Mouse (Mus musculus) heart, embryonic 14.5 days (tissue): Measurements from ENCODE around the gene Plcd4. TPM values are rescaled to one million over a fixed set of nuclear protein-coding genes. Genes with fewer than 3 reads are reported as not detected.
"Not testable (repeated sequence)": the region's sequence is repeated elsewhere in the genome, so short reads cannot be mapped to it uniquely, and the experiment has no call there.

Experiments
- ATAC-seq: fragments of 200-750 bp; cut with Nextera tagmentation; 2 replicates; pipeline ENCODE4 v1.8.0; 2017; ENCODE audit warnings: low read depth, moderate TSS enrichment; ENCODE audit not compliant: insufficient number of reproducible peaks, insufficient read depth, low FRiP score
- H3K27ac ChIP-seq, 2 experiments: fragments of 200-500 bp in 1 of 2; fragments of 300-500 bp in 1 of 2; sonication (generic) in 1 of 2; replicated peaks in 1 of 2; 2 replicates each; pipeline ENCODE4 v1.5.1; 2012 to 2014; ENCODE audit warnings: low read depth in 2 of 2, low read length in 2 of 2, control low read depth in 1 of 2, mild to moderate bottlenecking in 1 of 2, mixed read lengths in 1 of 2; ENCODE audit not compliant: control insufficient read depth in 1 of 2, insufficient read depth in 1 of 2
- H3K27me3 ChIP-seq: fragments of 300-500 bp; sonication (generic); 2 replicates; pipeline ENCODE4 v1.6.1; 2014; ENCODE audit warnings: mild to moderate bottlenecking, low read length, control low read depth; ENCODE audit not compliant: control insufficient read depth, insufficient read depth
- H3K36me3 ChIP-seq: fragments of 300-500 bp; sonication (generic); 2 replicates; pipeline ENCODE4 v1.6.1; 2014; ENCODE audit warnings: mild to moderate bottlenecking, control low read depth, low read length, mixed read lengths; ENCODE audit not compliant: control insufficient read depth, insufficient read depth
- H3K4me1 ChIP-seq, 2 experiments: fragments of 200-500 bp in 1 of 2; fragments of 300-500 bp in 1 of 2; sonication (generic) in 1 of 2; 2 replicates each; pipeline ENCODE4 v1.6.1; 2012 to 2014; ENCODE audit warnings: low read length in 2 of 2, control low read depth in 1 of 2, mixed read lengths in 1 of 2; ENCODE audit not compliant: control insufficient read depth in 2 of 2, insufficient read depth in 2 of 2
- H3K4me2 ChIP-seq: fragments of 300-500 bp; sonication (generic); 2 replicates; pipeline ENCODE4 v1.6.1; 2014; ENCODE audit warnings: mild to moderate bottlenecking, low read length
- H3K4me3 ChIP-seq, 2 experiments: fragments of 200-500 bp in 1 of 2; fragments of 300-500 bp in 1 of 2; sonication (generic) in 1 of 2; 2 replicates each; pipeline ENCODE4 v1.5.1; 2012 to 2014; ENCODE audit warnings: low read length in 2 of 2, mild to moderate bottlenecking in 2 of 2, control low read depth in 1 of 2, low read depth in 1 of 2, moderate library complexity in 1 of 2; ENCODE audit not compliant: control insufficient read depth in 1 of 2, insufficient read depth in 1 of 2
- H3K9ac ChIP-seq: fragments of 300-500 bp; sonication (generic); 2 replicates; pipeline ENCODE4 v1.6.1; 2014; ENCODE audit warnings: mild to moderate bottlenecking, low read length
- H3K9me3 ChIP-seq: fragments of 300-500 bp; sonication (generic); 2 replicates; pipeline ENCODE4 v1.6.1; 2016; ENCODE audit warnings: low read length, control low read depth; ENCODE audit not compliant: control insufficient read depth
- WGBS: fragments of 180-500 bp; shearing (Covaris S2); extraction: QIAGEN DNeasy Blood & Tissue Kit; methylation state at CpG from one replicate; pipeline ENCODE4 v1.1.7; 2014; 5-methylcytosine and 5-hydroxymethylcytosine counted together
- polyA plus RNA-seq: library from polyadenylated mRNA; unstranded; fragments of >200 nt; fragmentation: Nextera tagmentation; extraction: Ambion mirVana; gene quantifications from 2 replicates; pipeline ENCODE4 v1.2.1, GENCODE M21; 2014

Gene Plcd4
- polyA plus RNA-seq, 1 experiment from 2014 or later = 0.68 TPM

DNA sequence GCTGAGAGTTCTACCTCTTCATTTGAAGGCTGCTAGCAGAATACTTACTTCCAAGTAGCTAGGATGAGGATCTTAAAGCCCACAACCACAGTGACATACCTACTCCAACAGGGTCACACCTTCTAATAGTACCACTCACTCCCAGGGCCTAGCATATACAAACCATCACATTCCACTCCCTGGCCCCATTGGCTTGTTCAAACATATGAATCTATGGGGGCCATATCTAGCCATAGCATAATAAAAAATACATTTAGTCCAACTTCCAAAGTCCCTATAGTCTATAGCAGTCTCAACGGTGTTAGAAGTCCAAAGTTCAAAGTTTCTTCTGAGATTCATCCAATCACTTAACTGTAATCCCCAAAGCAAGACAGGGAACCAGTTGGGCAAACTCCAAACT is 29.7 kb upstream of the Plcd4 start:
- not testable (repeated sequence) for H3K9ac ChIP-seq, H3K4me2 ChIP-seq, ATAC-seq, H3K27ac ChIP-seq, H3K4me3 ChIP-seq, H3K9me3 ChIP-seq, H3K4me1 ChIP-seq, H3K27me3 ChIP-seq
- WGBS = 98% methylated on average over 1 of the region's 1 CpGs
- peaks cover 36% of the 10 kb centered on the region for H3K36me3 ChIP-seq

DNA sequence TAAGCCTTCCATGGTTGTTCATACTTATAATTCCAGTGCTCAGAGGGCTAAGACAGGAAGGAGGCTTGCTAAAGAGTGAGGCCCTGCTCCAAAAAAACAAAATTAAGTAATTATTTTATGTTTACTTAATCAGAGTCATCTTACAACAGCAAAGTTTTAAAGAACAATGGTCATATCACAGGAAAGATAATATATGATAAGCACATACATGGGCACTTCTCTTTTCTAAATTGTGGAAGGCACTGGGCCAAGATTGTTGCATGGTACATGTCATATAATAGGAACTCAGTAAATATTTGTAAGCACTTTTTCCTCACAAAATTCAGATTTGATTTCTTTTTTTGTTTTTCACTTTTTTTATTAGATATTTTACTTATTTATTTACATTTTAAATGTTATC is 22.8 kb upstream of the Plcd4 start:
- Histone ChIP-seq H3K36me3 (peaks cover 83% of the 10 kb centered on the region), H3K9me3 (no peaks in the 10 kb centered on the region), H3K27ac (no peak overlapping the region), H3K9ac (no peak overlapping the region), H3K4me2 (no peak overlapping the region), H3K4me3 (no peak overlapping the region), H3K27me3 (no peaks in the 10 kb centered on the region), H3K4me1 (no peaks in the 10 kb centered on the region)
- no peak for ATAC-seq

DNA sequence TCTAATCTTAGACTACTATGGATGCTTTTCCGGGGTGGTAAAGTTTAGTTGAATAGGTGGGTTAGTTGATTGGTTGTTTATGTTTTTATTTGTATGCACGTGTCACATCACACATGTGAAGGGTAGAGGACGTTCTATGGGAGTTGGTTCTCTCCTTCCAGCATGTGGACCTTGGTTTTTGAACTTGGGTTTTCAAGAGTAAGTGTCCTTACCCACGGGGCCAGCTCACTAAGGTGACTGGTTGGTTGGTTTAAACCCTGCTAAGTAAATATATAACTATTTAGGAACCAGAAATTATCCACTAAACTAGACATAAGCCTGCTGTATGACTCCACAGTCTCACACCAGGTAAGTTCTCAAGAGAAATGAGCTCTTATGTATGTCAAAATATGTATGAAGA is 17.9 kb upstream of the Plcd4 start:
- Histone ChIP-seq H3K27ac (no peak overlapping the region), H3K4me2 (no peak overlapping the region)
- ATAC-seq = no peak

DNA sequence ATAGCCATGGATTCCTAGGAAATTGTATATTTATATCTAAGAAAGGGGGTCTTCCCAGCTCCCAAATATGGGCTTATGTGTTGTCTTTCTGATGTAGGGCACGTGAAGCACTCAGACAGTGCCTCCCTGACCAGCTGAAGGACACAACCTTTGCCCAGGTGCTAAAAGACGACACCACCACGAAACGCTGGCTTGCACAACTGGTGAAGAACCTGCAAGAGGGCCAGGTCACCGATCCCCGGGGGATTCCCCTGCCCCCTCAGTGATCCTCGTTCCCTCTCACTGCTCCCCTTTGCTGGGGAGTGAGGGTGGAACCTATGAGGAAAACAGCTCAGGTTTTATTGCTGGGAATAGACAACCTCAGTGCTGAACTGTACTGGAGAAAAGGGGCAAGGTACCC is 14.1 kb upstream of the Plcd4 start:
- Histone ChIP-seq H3K9me3 (no peaks in the 10 kb centered on the region), H3K36me3 (peaks cover 94% of the 10 kb centered on the region), H3K4me1 (no peaks in the 10 kb centered on the region), H3K9ac (no peak overlapping the region), H3K27me3 (no peaks in the 10 kb centered on the region), H3K4me3 (no peak overlapping the region), H3K27ac (no peak overlapping the region), H3K4me2 (no peak overlapping the region)
- WGBS = 95% methylated on average over 7 of the region's 7 CpGs
- ATAC-seq = no peak

More for the DNA sequence above, 17.9 kb upstream of the Plcd4 start:
- 92% methylated on average over 4 of the region's 4 CpGs for WGBS
- no peaks in the 10 kb centered on the region for H3K27me3 ChIP-seq
- no peak overlapping the region for H3K9ac ChIP-seq
- no peak overlapping the region for H3K4me3 ChIP-seq
- H3K9me3 ChIP-seq = no peaks in the 10 kb centered on the region
- no peaks in the 10 kb centered on the region for H3K4me1 ChIP-seq
- H3K36me3 ChIP-seq = peaks cover 97% of the 10 kb centered on the region

DNA sequence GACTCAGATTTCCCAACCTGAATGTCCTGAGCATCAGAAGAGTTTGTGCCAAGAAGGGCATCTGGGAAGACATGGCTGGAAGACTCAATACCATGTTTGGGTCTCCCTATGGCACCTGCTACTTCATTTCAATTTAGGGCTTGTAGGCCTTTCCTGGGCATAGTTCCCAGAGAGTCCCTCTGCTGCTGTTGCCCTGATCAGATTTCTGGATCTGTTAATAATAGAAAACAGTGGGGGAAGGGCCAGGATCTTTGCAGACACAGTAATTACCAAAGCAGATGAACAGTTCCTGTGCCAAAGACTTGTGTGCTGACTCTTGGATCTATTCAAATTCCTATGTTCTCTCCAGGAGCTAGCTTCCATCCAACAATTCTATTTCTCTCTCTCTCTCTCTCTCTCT is 4.0 kb upstream of the Plcd4 start:
- ATAC-seq = no peak
- Histone ChIP-seq H3K27me3 (no peaks in the 10 kb centered on the region), H3K9me3 (no peaks in the 10 kb centered on the region), H3K27ac (no peak overlapping the region), H3K4me3 (no peak overlapping the region), H3K36me3 (no peaks in the 10 kb centered on the region), H3K4me2 (no peak overlapping the region), H3K4me1 (peaks cover 0 to 4% of the 10 kb centered on the region in 2 experiments; a peak in 1 of 4 replicates), H3K9ac (no peak overlapping the region)

DNA sequence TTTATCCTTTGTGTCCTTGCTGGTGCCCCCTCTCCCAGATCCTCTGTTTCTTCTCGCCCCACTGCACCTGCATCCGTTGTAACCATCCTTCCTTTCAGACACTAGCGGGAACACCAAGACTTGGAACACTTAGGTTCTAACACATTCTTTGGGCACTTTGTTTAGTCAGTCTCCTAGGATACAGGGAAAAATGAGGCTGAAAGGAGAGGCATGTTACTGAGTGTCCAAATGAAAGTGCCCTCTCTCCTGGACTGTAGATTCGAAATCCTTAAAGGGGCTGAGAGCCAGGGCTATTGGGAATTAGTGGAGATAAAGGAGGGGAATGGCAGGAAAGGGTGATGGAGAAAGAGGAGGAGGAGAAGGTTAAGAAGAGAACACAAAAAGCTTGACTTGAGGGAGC is 1.5 kb downstream of the Plcd4 start, which contains the start of gene Usp37:
Usp37 (minus strand) TSS at position 101 of the 400 bp plus-strand sequence.
- Histone ChIP-seq H3K9me3 (no peaks in the 10 kb centered on the region), H3K4me2 (no peak within 1 kb of the TSS), H3K36me3 (no peaks in the 10 kb centered on the region), H3K27me3 (no peaks in the 10 kb centered on the region), H3K4me3 (no peak within 1 kb of the TSS), H3K27ac (no peak within 1 kb of the TSS), H3K4me1 (peaks cover 0 to 4% of the 10 kb centered on the region in 2 experiments; a peak in 1 of 4 replicates), H3K9ac (no peak within 1 kb of the TSS)
- 86% methylated on average over 4 of the region's 4 CpGs for WGBS
- no peak for ATAC-seq

DNA sequence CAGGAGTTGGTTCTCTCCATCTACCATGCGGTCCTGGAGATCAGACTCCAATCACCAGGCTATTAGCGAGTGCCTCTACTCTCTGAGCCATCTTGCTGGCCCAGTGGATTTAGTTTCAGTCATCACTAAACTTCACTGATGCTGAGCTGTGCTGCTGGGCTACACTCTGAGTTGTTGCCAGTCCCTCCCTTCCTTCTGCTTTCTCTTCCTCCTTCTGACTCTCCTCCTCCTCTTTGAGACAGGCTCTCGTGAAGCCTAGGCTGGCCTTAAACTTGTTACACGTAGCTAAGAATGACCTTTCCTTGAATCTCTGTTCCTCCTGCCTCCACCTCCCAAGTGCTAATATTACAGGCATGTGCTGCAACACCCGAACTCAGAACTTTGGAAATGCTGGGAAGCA is 16.4 kb downstream of the Plcd4 start:
- Histone ChIP-seq H3K9me3 (no peaks in the 10 kb centered on the region), H3K9ac (no peak overlapping the region), H3K36me3 (no peaks in the 10 kb centered on the region), H3K4me3 (no peak overlapping the region), H3K4me2 (no peak overlapping the region), H3K4me1 (no peaks in the 10 kb centered on the region), H3K27ac (no peak overlapping the region), H3K27me3 (no peaks in the 10 kb centered on the region)
- WGBS = 87% methylated on average over 5 of the region's 5 CpGs
- no peak for ATAC-seq

DNA sequence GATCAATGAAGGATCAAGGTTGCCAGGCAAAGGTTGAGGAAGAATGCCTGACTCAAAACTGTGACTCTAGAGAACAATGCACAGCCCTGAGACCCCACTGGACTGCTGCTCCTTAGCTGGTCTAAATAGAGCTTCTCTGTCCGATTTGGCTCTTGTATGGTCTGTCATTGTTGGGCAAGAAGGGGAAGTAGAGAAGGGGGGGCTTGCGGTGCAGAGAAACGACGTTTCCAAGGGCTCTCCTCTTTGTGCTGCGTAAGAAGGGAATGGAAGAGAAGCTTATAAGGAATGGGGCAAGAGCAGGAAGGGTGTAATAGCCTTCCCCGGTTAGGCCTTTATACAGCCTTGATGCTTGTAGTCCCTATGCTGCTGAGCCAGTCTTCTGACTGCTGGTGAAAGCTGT is 23.1 kb downstream of the Plcd4 start:
- H3K27me3 ChIP-seq = no peaks in the 10 kb centered on the region
- peaks cover 62% of the 10 kb centered on the region for H3K36me3 ChIP-seq
- no peaks in the 10 kb centered on the region for H3K4me1 ChIP-seq
- H3K4me3 ChIP-seq = no peak overlapping the region
- WGBS = 91% methylated on average over 6 of the region's 6 CpGs
- no peak overlapping the region for H3K27ac ChIP-seq
- H3K9me3 ChIP-seq = no peaks in the 10 kb centered on the region
- no peak overlapping the region for H3K9ac ChIP-seq
- no peak overlapping the region for H3K4me2 ChIP-seq
- no peak for ATAC-seq
